24 mouse cellular contexts compared by ENCODE assay signal in the genomic region with DNA sequence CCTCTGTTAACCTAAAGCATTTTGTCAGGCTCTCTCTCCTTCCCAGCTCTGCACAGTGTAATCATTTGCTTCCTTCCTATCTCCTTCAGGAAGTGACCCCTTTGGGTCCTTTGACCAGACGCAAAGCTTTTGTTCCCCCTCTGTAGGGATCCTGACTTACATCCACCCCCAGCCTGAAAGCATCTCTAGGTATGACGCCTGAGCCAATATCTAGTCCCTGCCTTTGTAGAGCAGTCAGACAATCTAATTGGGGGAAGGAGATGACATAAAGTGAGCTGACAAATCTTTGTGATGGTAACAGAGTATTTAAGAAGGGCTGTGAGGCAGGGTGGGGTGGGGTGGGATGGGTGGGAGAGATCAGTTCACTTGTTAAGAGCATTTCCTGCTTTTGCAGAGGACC. TPM values are rescaled to one million over a fixed set of nuclear protein-coding genes. Genes with fewer than 3 reads are reported as not detected.
A peak's percentile ranks its signal among the peaks of the same experiment; 100 is the strongest.
DNase-seq lines count a peak whose midpoint lies in the region; ATAC-seq and TF ChIP-seq lines count a peak whose summit lies in the region.
"Had no signal": no experiment of that assay in that cellular context is flagged by ENCODE, and none has a peak within 500 bp of the region (broad histone marks: within the 10 kb centered on the region; RNA-seq: fewer than 3 reads in every experiment).

No protein-coding gene starts in this region.

- DNase-seq in cerebellum, adult 11-12 months: no peak
- no peak for DNase-seq in gastrocnemius, adult 2 months
- DNase-seq in gastrocnemius, postnatal 14 days: no peak
- peak; percentile 92 for DNase-seq in R1 (ENCODE audit: low read depth, low spot score)
- DNase-seq in layer of hippocampus, postnatal 36 days: no peak
- no peak for DNase-seq in kidney, adult 18-20 months
- DNase-seq: B cell, adult 2 months; heart, adult 18-20 months; heart, postnatal 14 days; kidney, adult 9 months had no signal

- peaks cover 11% of the 10 kb centered on the region; the same call in 1 of the 2 replicates for H3K36me3 ChIP-seq in E14TG2a.4 (ENCODE audit: insufficient read depth, low read length)
- H3K36me3 ChIP-seq: embryonic facial prominence, embryonic 10.5 days; G1E; heart, embryonic 15.5 days had no signal

- intact Hi-C loops in gastrocnemius, adult 2 months (cut with DNase I): no loop called here
- intact Hi-C loops in gastrocnemius, postnatal 14 days (cut with DNase I; ENCODE audit: low total_unique reads): no loop called here

- no peak for TF ChIP-seq CTCF in gastrocnemius, adult 2 months (IDR thresholded peaks at IDR 0.05)
- TF ChIP-seq CTCF in E14TG2a.4 (conservative IDR thresholded peaks at IDR 0.05; ENCODE audit: low read length): no peak

- H3K9me3 ChIP-seq in E14TG2a.4 (ENCODE audit: low read length): no peaks in the 10 kb centered on the region
- H3K9me3 ChIP-seq: embryonic facial prominence, embryonic 10.5 days; G1E; heart, embryonic 15.5 days had no signal

- peaks cover 73% of the 10 kb centered on the region for H3K4me1 ChIP-seq in E14TG2a.4 (replicated peaks; ENCODE audit: low read depth, low read length)

- ATAC-seq in cerebellum, adult (ENCODE audit: insufficient number of reproducible peaks, low FRiP score, low TSS enrichment): peak; percentile 7; the same call in 1 of the 2 replicates
- ATAC-seq: activated CD4-positive, CD25-positive, alpha-beta regulatory T cell, adult 4 months; CD4-positive, CD25-positive, alpha-beta regulatory T cell, adult 4 months; intestine, postnatal 0 days had no signal

- peak overlapping the region; percentile 63 for H3K27ac ChIP-seq in gastrocnemius, adult 2 months
- H3K27ac ChIP-seq: embryonic facial prominence, embryonic 10.5 days; heart, embryonic 15.5 days; hindbrain, embryonic 14.5 days had no signal

- H3K27me3 ChIP-seq in E14TG2a.4 (ENCODE audit: insufficient read depth, low read length): no peaks in the 10 kb centered on the region
- H3K27me3 ChIP-seq: heart, embryonic 15.5 days had no signal

- H3K4me3 ChIP-seq in gastrocnemius, adult 2 months: 0 out of 2 replicates have a peak overlapping the region, but pooled peaks have one; percentile 11
- peak overlapping the region; percentile 56 for H3K4me3 ChIP-seq in E14TG2a.4 (replicated peaks; ENCODE audit: low read length)
- H3K4me3 ChIP-seq: embryonic facial prominence, embryonic 10.5 days; heart, embryonic 15.5 days had no signal

RNA-seq across cellular contexts. Expression of gene Zfp280b, which starts 29.8 kb away (rescaled TPM):
- 10 to 100 TPM in 1 of 2 experiments, 1 to 10 TPM in 1; 9.5 to 10.3 TPM for total RNA-seq in gastrocnemius, adult 2 months (2021)
- total RNA-seq in gastrocnemius, postnatal 14 days (2021): 1 to 10 TPM; 7.5 TPM
- total RNA-seq in layer of hippocampus, postnatal 36 days (2021): 10 to 100 TPM; 16.7 to 18.1 TPM

RNA-seq across cellular contexts. Expression of gene Gm5134, which starts 48.3 kb away (rescaled TPM):
- not detected for total RNA-seq in gastrocnemius, adult 2 months (2021)
- total RNA-seq in gastrocnemius, postnatal 14 days (2021): not detected
- total RNA-seq in layer of hippocampus, postnatal 36 days (2021): under 1 TPM; 0.13 to 0.35 TPM
- total RNA-seq: adrenal gland, adult 2 months; adrenal gland, postnatal 25 days; G1E; gastrocnemius, adult 18-20 months; gastrocnemius, postnatal 36 days; heart, adult 18-20 months; heart, postnatal 14 days had no signal

RNA-seq across cellular contexts. Expression of gene Vpreb3, which starts 59.8 kb away (rescaled TPM):
- total RNA-seq in gastrocnemius, adult 2 months (2021): not detected
- not detected for total RNA-seq in gastrocnemius, postnatal 14 days (2021)
- not detected for total RNA-seq in layer of hippocampus, postnatal 36 days (2021)
- total RNA-seq: adrenal gland, adult 2 months; adrenal gland, postnatal 25 days; G1E; gastrocnemius, adult 18-20 months; gastrocnemius, postnatal 36 days; hematopoietic stem cell, adult 5-6 weeks had no signal
